Mouse (Mus musculus) lung, embryonic 16.5 days (tissue): Measurements from ENCODE around the gene Ccl20. TPM values are rescaled to one million over a fixed set of nuclear protein-coding genes. Genes with fewer than 3 reads are reported as not detected.
A peak's percentile ranks its signal among the peaks of the same experiment; 100 is the strongest.

ENCODE experiments used
- ATAC-seq: fragments of 200-750 bp; cut with Nextera tagmentation; 2 replicates; pipeline ENCODE4 v1.8.0; 2017; ENCODE audit warnings: low read depth, mild to moderate bottlenecking, moderate library complexity
- H3K27ac ChIP-seq: fragments of 300-500 bp; sonication (generic); 2 replicates; pipeline ENCODE4 v1.5.1; 2014; ENCODE audit warnings: mild to moderate bottlenecking, control low read depth, low read length
- H3K27me3 ChIP-seq: fragments of 300-500 bp; sonication (generic); 2 replicates; pipeline ENCODE4 v1.6.1; 2014; ENCODE audit warnings: low read depth, low read length, mixed read lengths; ENCODE audit not compliant: control insufficient read depth, insufficient read depth
- H3K36me3 ChIP-seq: fragments of 300-500 bp; sonication (generic); 2 replicates; pipeline ENCODE4 v1.6.1; 2014; ENCODE audit warnings: low read length; ENCODE audit not compliant: control insufficient read depth, insufficient read depth
- H3K4me1 ChIP-seq: fragments of 300-500 bp; sonication (generic); replicated peaks from 2 replicates; pipeline ENCODE4 v1.6.1; 2014; ENCODE audit warnings: low read length, mixed read lengths; ENCODE audit not compliant: control insufficient read depth, insufficient read depth
- H3K4me2 ChIP-seq: fragments of 300-500 bp; sonication (generic); 2 replicates; pipeline ENCODE4 v1.6.1; 2014; ENCODE audit warnings: low read depth, low read length, control low read depth
- H3K4me3 ChIP-seq: fragments of 300-500 bp; sonication (generic); 2 replicates; pipeline ENCODE4 v1.5.1; 2014; ENCODE audit warnings: mild to moderate bottlenecking, low read length, control low read depth
- H3K9ac ChIP-seq: fragments of 300-500 bp; sonication (generic); 2 replicates; pipeline ENCODE4 v1.6.1; 2014; ENCODE audit warnings: low read length, control low read depth
- H3K9me3 ChIP-seq: fragments of 300-500 bp; sonication (generic); 2 replicates; pipeline ENCODE4 v1.6.1; 2016; ENCODE audit warnings: low read length; ENCODE audit not compliant: control insufficient read depth
- WGBS: fragments of 180-500 bp; shearing (Covaris S2); extraction: QIAGEN DNeasy Blood & Tissue Kit; methylation state at CpG from one replicate; pipeline ENCODE4 v1.1.7; 2014; 5-methylcytosine and 5-hydroxymethylcytosine counted together
- polyA plus RNA-seq: library from polyadenylated mRNA; unstranded; fragments of >200 nt; fragmentation: Nextera tagmentation; extraction: Ambion mirVana; gene quantifications from 2 replicates; pipeline ENCODE4 v1.2.1, GENCODE M21; 2015

The Ccl20 gene
- polyA plus RNA-seq, 1 experiment from 2014 or later: not detected

GRCm38 (mm10) chr1:83159603-83160002 lies 43.0 kb downstream of the Ccl20 start, which contains the start of gene Daw1:
Gene Daw1, plus strand, starts transcription at chr1:83159752.
- Histone ChIP-seq H3K9me3 (no peaks in the 10 kb centered on the region), H3K4me2 (peak within 1 kb of the TSS; percentile 86), H3K4me1 (no peaks in the 10 kb centered on the region), H3K27me3 (no peaks in the 10 kb centered on the region; the same call in 1 of the 2 replicates), H3K27ac (peak within 1 kb of the TSS; percentile 31; the same call in 1 of the 2 replicates), H3K36me3 (no peaks in the 10 kb centered on the region), H3K9ac (peak within 1 kb of the TSS; percentile 71), H3K4me3 (peak within 1 kb of the TSS; percentile 72)
- ATAC-seq: peak; percentile 96
- WGBS: 1% methylated on average over 16 of the region's 16 CpGs

DNA sequence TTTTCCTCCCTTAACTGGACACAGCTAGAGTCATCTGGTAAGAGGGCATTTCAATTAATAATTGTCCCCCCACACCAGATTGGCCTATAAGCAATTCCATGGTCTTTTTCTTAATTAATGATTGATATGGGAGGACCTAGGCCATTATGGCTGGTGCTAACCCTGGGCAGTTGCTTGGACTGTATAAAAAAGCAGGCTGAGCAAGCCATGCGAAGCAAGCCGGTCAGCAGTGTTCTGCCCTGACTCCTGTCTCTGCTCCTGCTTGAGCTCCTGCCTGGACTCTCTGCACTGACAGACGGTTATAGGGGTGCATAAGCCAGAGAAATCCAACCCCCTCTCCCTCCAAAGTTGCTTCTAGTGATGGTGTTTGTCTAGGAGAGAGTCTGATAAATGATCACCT lies 45.1 kb downstream of the Ccl20 start:
- ATAC-seq: no peak
- Histone ChIP-seq H3K9me3 (no peaks in the 10 kb centered on the region), H3K4me3 (no peak overlapping the region), H3K4me2 (no peak overlapping the region), H3K9ac (no peak overlapping the region), H3K4me1 (no peaks in the 10 kb centered on the region), H3K36me3 (no peaks in the 10 kb centered on the region), H3K27ac (no peak overlapping the region), H3K27me3 (no peaks in the 10 kb centered on the region; the same call in 1 of the 2 replicates)
- 58% methylated on average over 3 of the region's 3 CpGs for WGBS

GRCm38 (mm10) chr1:83164027-83164426 lies 47.5 kb downstream of the Ccl20 start:
- WGBS: 65% methylated on average over 3 of the region's 3 CpGs
- no peak overlapping the region for H3K9ac ChIP-seq
- no peaks in the 10 kb centered on the region; the same call in 1 of the 2 replicates for H3K27me3 ChIP-seq

More at GRCm38 (mm10) chr1:83164027-83164426, 47.5 kb downstream of the Ccl20 start:
- H3K4me3 ChIP-seq: no peak overlapping the region
- no peak overlapping the region for H3K27ac ChIP-seq
- H3K4me1 ChIP-seq: no peaks in the 10 kb centered on the region
- H3K9me3 ChIP-seq: no peaks in the 10 kb centered on the region
- no peaks in the 10 kb centered on the region for H3K36me3 ChIP-seq
- ATAC-seq: no peak
- H3K4me2 ChIP-seq: no peak overlapping the region

Other genes starting within 250 kb of the Ccl20 start
- gene A030005L19Rik, start 203.4 kb upstream of the Ccl20 start, polyA plus RNA-seq: not detected in 2 replicates
- gene A030014E15Rik, start 191.8 kb upstream of the Ccl20 start, polyA plus RNA-seq: not detected in 2 replicates
- not detected in 2 replicates for gene Gm6217, start 185.4 kb upstream of the Ccl20 start, polyA plus RNA-seq
- not detected in 2 replicates for gene A030003K21Rik, start 173.4 kb upstream of the Ccl20 start, polyA plus RNA-seq
- gene Gm7544, start 160.8 kb upstream of the Ccl20 start, polyA plus RNA-seq: not detected in 2 replicates
- gene Gm47955, start 156.5 kb upstream of the Ccl20 start, polyA plus RNA-seq: not detected in 2 replicates
- gene Gm47959, start 116.2 kb upstream of the Ccl20 start, polyA plus RNA-seq: not detected in 2 replicates
- 0.98 and 1.0 TPM in 2 replicates for gene Slc19a3, start 78.3 kb upstream of the Ccl20 start, polyA plus RNA-seq
- not detected in 2 replicates for gene Krtap28-10, start 74.3 kb upstream of the Ccl20 start, polyA plus RNA-seq
- not detected in 2 replicates for gene Gm47969, start 71.8 kb upstream of the Ccl20 start, polyA plus RNA-seq
- not detected in 2 replicates for gene A030005K14Rik, start 57.4 kb upstream of the Ccl20 start, polyA plus RNA-seq
- gene Krtap28-13, start 55.8 kb upstream of the Ccl20 start, polyA plus RNA-seq: not detected in 2 replicates
- 1.3 and 1.7 TPM in 2 replicates for gene Daw1, start 43.0 kb downstream of the Ccl20 start, polyA plus RNA-seq